Mouse (Mus musculus) heart, postnatal 14 days (tissue): ENCODE results near the gene Abhd16a. TPM values are rescaled to one million over a fixed set of nuclear protein-coding genes. Genes with fewer than 3 reads are reported as not detected.
"Not testable (repeated sequence)": the region's sequence is repeated elsewhere in the genome, so short reads cannot be mapped to it uniquely, and the experiment has no call there.

Experiments used
- DNase-seq, 2 experiments: peaks; one replicate each; pipeline ENCODE4 v3.0.0; 2021 to 2022
- intact Hi-C: fragments of 180-260 bp; cut with DNase I; formaldehyde crosslinking; loops from one replicate; pipeline ENCODE4 v1.15.1; 2025
- total RNA-seq, 2 experiments: library from RNA; stranded (reverse); gene quantifications; 2 replicates each; pipeline ENCODE4 v1.2.3; 2021

Abhd16a gene
- total RNA-seq, 2 experiments from 2014 or later = 53.7 to 56.7 TPM

- DNase-seq = no peak
- intact Hi-C loops = no loop called here
These were observed 22.7 kb downstream of the Abhd16a start for GRCm38 (mm10) chr17:35111774-35112173.

GRCm38 (mm10) chr17:35115046-35116019, 26.3 kb downstream of the Abhd16a start, which contains the start of gene Ly6g5b:
Gene Ly6g5b (minus strand): TSS chr17:35115428.
- no peak for DNase-seq
- intact Hi-C loops = no loop called here

- peak; percentile 44 to 48 for DNase-seq
- intact Hi-C loops = no loop called here
These were observed 31.7 kb downstream of the Abhd16a start for GRCm38 (mm10) chr17:35120745-35121142.

GRCm38 (mm10) chr17:35121143-35121799, 32.2 kb downstream of the Abhd16a start, which contains the start of gene Gpank1:
Gene Gpank1 (plus strand): TSS chr17:35121455.
- intact Hi-C loops = no loop called here
- peak; percentile 98 to 99 for DNase-seq

GRCm38 (mm10) chr17:35121871-35122303, 32.8 kb downstream of the Abhd16a start, which contains the start of gene Csnk2b:
Gene Csnk2b (minus strand): TSS chr17:35122053.
- DNase-seq = peak; percentile 33 to 48
- intact Hi-C loops = no loop called here

- intact Hi-C loops, DNase-seq: not testable (repeated sequence)
These were observed 34.2 kb downstream of the Abhd16a start for GRCm38 (mm10) chr17:35123287-35123686.

GRCm38 (mm10) chr17:35124261-35124896, 35.3 kb downstream of the Abhd16a start:
- DNase-seq, intact Hi-C loops: not testable (repeated sequence)

GRCm38 (mm10) chr17:35125081-35125480, 36.0 kb downstream of the Abhd16a start:
- no peak for DNase-seq
- intact Hi-C loops = loop anchor here (5.0 kb wide), 2 partner anchors 37 to 107 kb away; partner anchors contain the start of genes Atp6v1g2 and Prrc2a

- no peak for DNase-seq
- intact Hi-C loops = loop anchor here (5.0 kb wide), 2 partner anchors 37 to 107 kb away; partner anchors contain the start of genes Atp6v1g2 and Prrc2a
These were observed 36.5 kb downstream of the Abhd16a start for GRCm38 (mm10) chr17:35125578-35125977.

GRCm38 (mm10) chr17:35126206-35126611, 37.1 kb downstream of the Abhd16a start, which contains the start of gene D17H6S53E:
Gene D17H6S53E (plus strand): TSS chr17:35126373.
- intact Hi-C loops = loop anchor here (5.0 kb wide), 2 partner anchors 36 to 106 kb away; partner anchors contain the start of genes Atp6v1g2 and Prrc2a
- peak; percentile 80 to 83 for DNase-seq

- intact Hi-C loops = loop anchor here (5.0 kb wide), 2 partner anchors 35 to 105 kb away; partner anchors contain the start of genes Atp6v1g2 and Prrc2a
- no peak for DNase-seq
These were observed 38.0 kb downstream of the Abhd16a start for GRCm38 (mm10) chr17:35127017-35127416.

- no peak for DNase-seq
- intact Hi-C loops = loop anchor here (5.0 kb wide), 2 partner anchors 33 to 103 kb away; partner anchors contain the start of genes Atp6v1g2 and Prrc2a
These were observed 39.9 kb downstream of the Abhd16a start for GRCm38 (mm10) chr17:35128996-35129395.

GRCm38 (mm10) chr17:35131038-35131437, 42.0 kb downstream of the Abhd16a start:
- DNase-seq = no peak
- intact Hi-C loops = no loop called here

GRCm38 (mm10) chr17:35131500-35132173, 42.6 kb downstream of the Abhd16a start, which contains the start of gene Apom:
Gene Apom (minus strand): TSS chr17:35132050.
- intact Hi-C loops = no loop called here
- no peak for DNase-seq

GRCm38 (mm10) chr17:35132174-35132560, 43.1 kb downstream of the Abhd16a start:
- intact Hi-C loops = no loop called here
- DNase-seq = no peak

- intact Hi-C loops = no loop called here
- no peak for DNase-seq
These were observed 44.5 kb downstream of the Abhd16a start for GRCm38 (mm10) chr17:35133517-35133916.

GRCm38 (mm10) chr17:35134801-35135590, 45.9 kb downstream of the Abhd16a start, which contains the start of gene Bag6:
Gene Bag6 (plus strand): TSS chr17:35135178.
- DNase-seq = peak; percentile 96
- intact Hi-C loops = no loop called here

- intact Hi-C loops = loop anchor here (1.0 kb wide), 1 partner anchor 28 kb away; no protein-coding TSS in a partner anchor
- no peak for DNase-seq
These were observed 46.7 kb downstream of the Abhd16a start for GRCm38 (mm10) chr17:35135591-35136320.
